Mouse (Mus musculus) stomach, postnatal 0 days (tissue): ENCODE results near the gene Slc44a3. TPM values are rescaled to one million over a fixed set of nuclear protein-coding genes. Genes with fewer than 3 reads are reported as not detected.

Experiments used
- ATAC-seq: fragments of 200-750 bp; cut with Nextera tagmentation; 2 replicates; pipeline ENCODE4 v1.8.0; 2017; ENCODE audit not compliant: low FRiP score, low TSS enrichment
- DNase-seq: peaks from one replicate; pipeline ENCODE4 v3.0.0-alpha.2; 2016; ENCODE audit warnings: low spot score
- H3K27ac ChIP-seq: fragments of 300-500 bp; sonication (generic); replicated peaks from 2 replicates; pipeline ENCODE4 v1.5.1; 2014; ENCODE audit warnings: mild to moderate bottlenecking, control low read depth
- H3K27me3 ChIP-seq: fragments of 300-500 bp; sonication (generic); 2 replicates; pipeline ENCODE4 v1.6.1; 2014; ENCODE audit warnings: low read length; ENCODE audit not compliant: control insufficient read depth, insufficient read depth
- H3K36me3 ChIP-seq: fragments of 300-500 bp; sonication (generic); 2 replicates; pipeline ENCODE4 v1.6.1; 2014; ENCODE audit warnings: low read length, mixed read lengths; ENCODE audit not compliant: control insufficient read depth, insufficient read depth
- H3K4me1 ChIP-seq: fragments of 300-500 bp; sonication (generic); replicated peaks from 2 replicates; pipeline ENCODE4 v1.6.1; 2014; ENCODE audit warnings: antibody characterized with exemption; ENCODE audit not compliant: control insufficient read depth, insufficient read depth
- H3K4me2 ChIP-seq: fragments of 300-500 bp; sonication (generic); replicated peaks from 2 replicates; pipeline ENCODE4 v1.6.1; 2014; ENCODE audit warnings: low read depth, mild to moderate bottlenecking, control low read depth, moderate library complexity
- H3K4me3 ChIP-seq: fragments of 300-500 bp; sonication (generic); 2 replicates; pipeline ENCODE4 v1.5.1; 2014; ENCODE audit warnings: low read depth, low read length, control low read depth
- H3K9ac ChIP-seq: fragments of 300-500 bp; sonication (generic); 2 replicates; pipeline ENCODE4 v1.6.1; 2014; ENCODE audit warnings: mild to moderate bottlenecking, low read length, control low read depth, mixed read lengths
- H3K9me3 ChIP-seq: fragments of 300-500 bp; sonication (generic); 2 replicates; pipeline ENCODE4 v1.6.1; 2016; ENCODE audit warnings: low read length; ENCODE audit not compliant: control insufficient read depth
- CTCF ChIP-seq: IDR thresholded peaks from 2 replicates; pipeline ENCODE4 v1.5.1; 2016; ENCODE audit warnings: antibody characterized with exemption, low read depth, mild to moderate bottlenecking, moderate library complexity
- EP300 ChIP-seq: optimal IDR thresholded peaks from 2 replicates; pipeline ENCODE3; 2016; ENCODE audit warnings: antibody characterized with exemption
- WGBS: fragments of 180-500 bp; shearing (Covaris S2); extraction: QIAGEN DNeasy Blood & Tissue Kit; methylation state at CpG from one replicate; pipeline ENCODE4 v1.1.7; 2014; 5-methylcytosine and 5-hydroxymethylcytosine counted together
- polyA plus RNA-seq: library from polyadenylated mRNA; unstranded; fragments of >200 nt; fragmentation: Nextera tagmentation; extraction: Ambion mirVana; gene quantifications from 2 replicates; pipeline ENCODE4 v1.2.1, GENCODE M21; 2015

The Slc44a3 gene
- polyA plus RNA-seq, 1 experiment from 2014 or later = 42.7 TPM

GRCm38 (mm10) chr3:121521123-121521522 lies 11.1 kb downstream of the Slc44a3 start:
- H3K9me3 ChIP-seq = no peaks in the 10 kb centered on the region
- H3K27me3 ChIP-seq = no peaks in the 10 kb centered on the region
- ATAC-seq (no peak), DNase-seq (no peak)
- no peaks in the 10 kb centered on the region for H3K4me1 ChIP-seq
- no peak overlapping the region for H3K4me3 ChIP-seq
- H3K9ac ChIP-seq = no peak overlapping the region
- no peak for TF ChIP-seq EP300
- no peak for TF ChIP-seq CTCF
- H3K27ac ChIP-seq = no peak overlapping the region
- WGBS = 76% methylated on average over 3 of the region's 3 CpGs
- H3K36me3 ChIP-seq = no peaks in the 10 kb centered on the region
- no peak overlapping the region for H3K4me2 ChIP-seq

GRCm38 (mm10) chr3:121517030-121517429 lies 15.2 kb downstream of the Slc44a3 start:
- H3K4me1 ChIP-seq = no peaks in the 10 kb centered on the region
- DNase-seq = no peak
- H3K9ac ChIP-seq = no peak overlapping the region
- no peaks in the 10 kb centered on the region for H3K27me3 ChIP-seq
- no peak overlapping the region for H3K4me3 ChIP-seq
- no peak for TF ChIP-seq EP300
- no peak for TF ChIP-seq CTCF
- H3K36me3 ChIP-seq = no peaks in the 10 kb centered on the region
- no peak overlapping the region for H3K4me2 ChIP-seq
- H3K9me3 ChIP-seq = no peaks in the 10 kb centered on the region
- ATAC-seq = no peak
- 96% methylated on average over 8 of the region's 8 CpGs for WGBS
- no peak overlapping the region for H3K27ac ChIP-seq

GRCm38 (mm10) chr3:121509141-121509540 lies 23.1 kb downstream of the Slc44a3 start:
- H3K4me3 ChIP-seq = no peak overlapping the region
- no peak overlapping the region for H3K9ac ChIP-seq
- TF ChIP-seq EP300 (no peak), CTCF (no peak)
- WGBS = 46% methylated on average over 5 of the region's 5 CpGs
- H3K4me2 ChIP-seq = no peak overlapping the region
- no peaks in the 10 kb centered on the region for H3K27me3 ChIP-seq
- H3K4me1 ChIP-seq = no peaks in the 10 kb centered on the region
- H3K27ac ChIP-seq = no peak overlapping the region
- ATAC-seq (no peak), DNase-seq (no peak)
- no peaks in the 10 kb centered on the region for H3K36me3 ChIP-seq
- no peaks in the 10 kb centered on the region for H3K9me3 ChIP-seq

GRCm38 (mm10) chr3:121507678-121508077 lies 24.5 kb downstream of the Slc44a3 start:
- H3K36me3 ChIP-seq = no peaks in the 10 kb centered on the region
- no peaks in the 10 kb centered on the region for H3K27me3 ChIP-seq
- DNase-seq = no peak
- no peak overlapping the region for H3K27ac ChIP-seq
- H3K4me1 ChIP-seq = no peaks in the 10 kb centered on the region
- 91% methylated on average over 14 of the region's 14 CpGs for WGBS
- no peak for TF ChIP-seq CTCF
- TF ChIP-seq EP300 = no peak
- no peaks in the 10 kb centered on the region for H3K9me3 ChIP-seq
- H3K4me3 ChIP-seq = no peak overlapping the region
- H3K9ac ChIP-seq = no peak overlapping the region
- no peak for ATAC-seq
- H3K4me2 ChIP-seq = no peak overlapping the region

GRCm38 (mm10) chr3:121506756-121507155 lies 25.4 kb downstream of the Slc44a3 start:
- WGBS = 90% methylated on average over 7 of the region's 7 CpGs
- H3K27ac ChIP-seq = no peak overlapping the region
- no peaks in the 10 kb centered on the region for H3K4me1 ChIP-seq

GRCm38 (mm10) chr3:121506175-121506574 lies 26.0 kb downstream of the Slc44a3 start:
- DNase-seq = no peak
- H3K36me3 ChIP-seq = no peaks in the 10 kb centered on the region
- TF ChIP-seq EP300 (no peak), CTCF (no peak)
- H3K4me3 ChIP-seq = no peak overlapping the region
- no peak overlapping the region for H3K27ac ChIP-seq
- H3K4me1 ChIP-seq = no peaks in the 10 kb centered on the region
- WGBS = 82% methylated on average over 8 of the region's 8 CpGs
- no peak overlapping the region for H3K4me2 ChIP-seq
- H3K9me3 ChIP-seq = no peaks in the 10 kb centered on the region
- no peak for ATAC-seq
- no peaks in the 10 kb centered on the region for H3K27me3 ChIP-seq
- no peak overlapping the region for H3K9ac ChIP-seq

More at GRCm38 (mm10) chr3:121506756-121507155, 25.4 kb downstream of the Slc44a3 start:
- Histone ChIP-seq H3K36me3 (no peaks in the 10 kb centered on the region), H3K4me2 (no peak overlapping the region), H3K9me3 (no peaks in the 10 kb centered on the region), H3K9ac (no peak overlapping the region), H3K27me3 (no peaks in the 10 kb centered on the region), H3K4me3 (no peak overlapping the region)
- no peak for TF ChIP-seq CTCF
- no peak for TF ChIP-seq EP300
- DNase-seq (no peak), ATAC-seq (no peak)
